Mouse (Mus musculus) mouse trophoblast stem cell (cell line): ENCODE results near the gene Map1b.

Experiments
- in situ Hi-C, 2 experiments: fragments of 300-500 bp; cut with MseI, MboI; formaldehyde crosslinking; loops; 2 replicates in 1 of 2; 3 replicates in 1 of 2; pipeline ENCODE4 v1.15.1; 2025

Gene Map1b

DNA sequence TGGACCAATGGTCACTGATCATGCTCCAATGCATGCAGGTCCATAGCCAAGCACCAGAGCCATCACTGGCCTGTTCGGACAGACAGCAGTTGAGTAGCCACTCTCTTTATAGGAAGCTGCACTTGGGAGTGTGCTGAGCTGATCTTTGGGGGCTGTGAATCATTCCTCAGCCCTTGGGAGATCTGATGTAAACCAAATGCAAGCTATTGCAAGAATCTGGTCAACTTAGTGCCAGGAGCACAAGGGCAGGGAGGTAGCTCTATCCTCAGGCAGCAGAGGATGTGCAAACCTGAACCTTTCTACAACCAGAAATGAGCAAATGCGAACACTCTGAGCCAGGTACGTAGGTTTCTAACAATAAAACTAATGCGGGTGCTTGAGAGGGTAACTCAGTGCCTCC lies 26.3 kb downstream of the Map1b start:
- in situ Hi-C loops: no loop called here

DNA sequence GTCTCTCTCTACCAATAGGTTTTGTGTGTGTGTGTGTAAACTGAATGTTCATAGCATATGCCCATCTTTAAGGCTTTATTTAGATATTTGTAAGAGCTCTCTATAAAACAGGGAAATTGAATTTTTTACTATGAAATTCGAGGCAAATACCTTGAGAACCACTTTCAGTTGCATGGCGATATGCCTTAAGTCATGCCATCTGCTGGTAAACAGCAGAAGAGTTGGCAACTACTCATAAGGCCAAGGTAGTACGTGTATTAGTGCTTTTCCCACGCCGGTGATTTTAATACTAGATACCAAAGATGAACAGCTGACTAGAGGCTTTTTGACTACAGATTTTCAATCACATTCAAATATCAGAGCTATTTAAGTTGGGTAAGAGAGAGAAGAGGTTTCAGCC lies 27.2 kb downstream of the Map1b start:
- in situ Hi-C loops: no loop called here

- in situ Hi-C loops: no loop called here
Observed at GRCm38 (mm10) chr13:99485861-99486260, 30.5 kb downstream of the Map1b start.

GRCm38 (mm10) chr13:99485331-99485733 lies 31.0 kb downstream of the Map1b start:
- in situ Hi-C loops: no loop called here

GRCm38 (mm10) chr13:99484905-99485304 lies 31.4 kb downstream of the Map1b start:
- in situ Hi-C loops: no loop called here

DNA sequence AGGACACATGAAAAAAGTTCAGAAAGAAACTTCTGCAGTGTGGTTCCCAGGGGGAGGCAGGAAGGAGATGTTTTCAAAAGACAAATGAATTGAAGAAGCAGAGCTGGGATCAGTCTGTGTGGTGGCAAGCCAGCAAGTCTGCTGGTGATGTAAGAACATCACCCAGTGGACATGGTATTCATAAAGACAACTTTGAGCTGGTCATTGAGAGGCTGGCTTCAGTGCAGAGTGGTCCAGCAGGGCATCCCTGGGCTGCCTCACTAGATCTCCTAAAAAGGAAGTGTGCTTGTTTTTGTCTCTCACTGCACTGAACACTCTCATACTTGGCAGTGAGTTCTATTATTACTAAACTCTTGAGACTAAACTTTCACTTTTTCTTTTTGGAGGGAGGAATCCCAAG lies 32.9 kb downstream of the Map1b start:
- in situ Hi-C loops: no loop called here

DNA sequence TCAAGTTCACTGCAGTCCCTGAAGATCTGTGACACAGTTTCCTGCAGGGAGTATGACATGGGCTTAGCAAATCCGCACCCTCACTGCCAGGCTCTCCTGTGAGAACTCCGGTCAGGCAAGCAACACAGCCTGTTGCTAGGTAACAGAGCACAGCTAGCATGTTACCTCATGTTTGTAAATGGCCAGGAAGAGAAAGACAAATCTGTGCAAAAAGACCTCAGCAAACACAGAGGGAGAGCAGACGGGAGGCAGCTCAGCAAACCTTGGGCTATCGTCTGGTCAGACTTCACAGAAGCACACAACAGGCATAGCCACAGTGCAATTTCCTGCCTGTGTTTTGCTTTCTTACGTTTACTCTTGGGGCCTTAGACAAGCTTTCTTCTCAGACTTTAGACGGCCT lies 40.9 kb downstream of the Map1b start:
- in situ Hi-C loops: no loop called here

- in situ Hi-C loops: no loop called here
Observed at GRCm38 (mm10) chr13:99475033-99475432, 41.3 kb downstream of the Map1b start.

DNA sequence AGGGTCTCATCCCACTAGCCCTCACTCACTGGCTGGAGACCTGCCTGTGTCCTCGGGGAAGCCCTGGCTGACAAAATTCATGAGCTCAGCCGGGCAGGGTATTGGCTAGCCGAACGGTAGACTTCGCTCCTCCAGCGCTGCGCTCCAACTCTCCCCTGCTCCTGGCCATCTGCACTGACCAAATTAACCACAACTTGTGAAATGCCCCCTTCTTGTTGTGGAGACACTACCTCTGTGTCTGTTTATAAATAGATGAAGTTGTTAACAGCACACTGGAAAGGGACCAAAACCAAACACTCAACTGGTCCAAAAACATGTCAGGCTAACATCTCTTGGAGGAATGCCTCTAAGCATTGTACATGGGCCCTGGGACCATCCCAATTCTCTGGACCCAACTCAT lies 42.2 kb downstream of the Map1b start:
- in situ Hi-C loops: no loop called here

GRCm38 (mm10) chr13:99472028-99472427 lies 44.3 kb downstream of the Map1b start:
- in situ Hi-C loops: no loop called here

GRCm38 (mm10) chr13:99470084-99470483 lies 46.3 kb downstream of the Map1b start:
- in situ Hi-C loops: no loop called here

GRCm38 (mm10) chr13:99468267-99468666 lies 48.1 kb downstream of the Map1b start:
- in situ Hi-C loops: no loop called here

GRCm38 (mm10) chr13:99466811-99467315 lies 49.5 kb downstream of the Map1b start:
- in situ Hi-C loops: no loop called here

DNA sequence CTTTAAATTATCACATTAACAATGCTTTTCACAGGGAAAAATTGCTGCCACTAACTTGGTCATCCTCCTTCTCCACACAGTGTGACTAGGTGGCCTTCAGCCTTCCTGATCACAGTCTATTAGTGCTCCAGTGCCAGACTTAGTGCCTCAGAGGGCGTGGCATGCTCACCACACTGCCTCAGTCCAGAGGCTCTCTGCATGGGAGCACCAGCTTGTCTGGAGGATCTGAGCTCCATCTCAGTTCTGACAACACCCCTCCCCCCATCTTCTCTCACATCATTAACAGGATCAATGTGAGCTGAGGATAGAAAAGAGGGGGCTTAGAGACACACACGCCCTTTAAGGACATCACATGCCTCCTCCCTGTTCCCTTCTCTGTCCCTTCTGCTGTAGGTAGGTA lies 50.3 kb downstream of the Map1b start:
- in situ Hi-C loops: no loop called here

GRCm38 (mm10) chr13:99464551-99464950 lies 51.8 kb downstream of the Map1b start:
- in situ Hi-C loops: no loop called here

DNA sequence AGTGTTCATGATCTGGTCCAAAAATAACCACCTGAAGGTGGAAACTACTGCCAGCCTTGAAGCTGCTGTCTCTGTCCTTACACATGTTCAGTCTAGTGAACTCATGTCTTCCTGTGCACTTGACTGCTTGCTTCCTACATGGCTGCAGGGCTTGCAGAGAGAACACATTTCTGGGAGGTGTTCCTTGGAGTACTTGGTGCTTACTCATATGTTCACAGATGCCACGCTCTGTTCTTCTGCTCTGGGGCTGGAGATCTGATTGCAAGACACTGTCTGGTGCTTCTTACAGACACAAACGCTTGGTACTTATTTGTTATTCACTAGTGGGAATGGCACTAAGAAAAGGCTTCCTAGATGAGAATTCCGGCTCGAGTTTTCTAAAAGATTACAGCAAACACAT lies 54.5 kb downstream of the Map1b start:
- in situ Hi-C loops: no loop called here

GRCm38 (mm10) chr13:99459612-99460011 lies 56.7 kb downstream of the Map1b start:
- in situ Hi-C loops: no loop called here

GRCm38 (mm10) chr13:99458658-99459386 lies 57.5 kb downstream of the Map1b start:
- in situ Hi-C loops: no loop called here

GRCm38 (mm10) chr13:99454977-99455376 lies 61.4 kb downstream of the Map1b start:
- in situ Hi-C loops: no loop called here

DNA sequence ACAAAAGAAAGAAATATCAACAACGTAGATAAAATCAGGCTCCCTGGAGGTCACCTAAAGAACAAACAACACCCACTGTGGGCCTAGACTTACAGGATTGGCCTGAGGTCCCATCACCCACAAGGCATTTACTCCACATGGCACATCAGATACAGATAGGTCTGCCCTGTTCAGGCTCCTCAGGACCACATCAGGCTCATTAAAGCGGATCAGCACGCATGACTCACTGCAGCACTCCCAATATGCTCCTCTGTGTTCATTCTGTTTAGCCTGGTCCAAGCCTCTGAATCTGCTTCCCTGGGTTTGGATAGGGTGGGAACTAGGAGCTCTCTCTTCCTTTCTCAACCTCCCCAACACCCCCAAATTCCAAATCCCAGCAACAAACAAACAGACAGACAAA lies 63.9 kb downstream of the Map1b start:
- in situ Hi-C loops: no loop called here

DNA sequence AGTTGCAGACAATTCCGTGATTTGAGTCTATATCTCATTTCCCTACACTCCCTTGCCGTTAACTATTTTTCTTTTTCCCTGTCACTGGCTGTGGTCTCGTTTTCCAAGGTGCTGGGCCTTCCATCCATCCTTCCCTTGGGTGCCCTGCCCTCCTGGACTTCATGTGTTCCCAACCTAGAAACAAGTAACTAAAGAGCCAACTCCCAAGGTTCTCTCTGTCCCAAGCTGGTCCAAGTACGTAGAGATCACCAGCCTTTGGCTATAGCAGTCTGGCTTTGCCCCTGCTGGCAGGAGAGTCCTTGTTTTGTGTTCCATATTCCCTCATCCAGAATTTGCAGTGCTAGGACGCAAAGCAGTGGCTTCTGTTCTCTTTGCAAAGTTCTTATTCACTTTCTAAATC lies 65.1 kb downstream of the Map1b start:
- in situ Hi-C loops: no loop called here

DNA sequence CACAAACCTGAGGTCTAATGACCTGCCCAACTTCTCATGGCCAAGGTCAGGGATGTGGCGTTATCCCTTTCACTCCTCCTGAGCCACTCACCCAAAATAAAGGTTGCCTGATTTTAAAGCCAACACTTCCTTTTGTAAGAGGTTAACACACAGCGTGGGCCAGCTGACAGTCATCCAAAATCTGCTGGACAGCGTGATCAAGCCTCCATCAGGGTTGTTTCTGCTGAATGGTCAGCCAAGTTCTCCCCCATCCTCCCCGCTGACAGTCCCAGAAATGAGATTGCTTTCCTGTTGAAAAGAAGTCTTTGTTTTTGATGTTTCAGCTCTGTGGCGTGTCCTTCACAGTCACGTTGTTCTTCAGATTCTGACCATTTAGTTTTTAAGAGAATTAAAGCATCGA lies 65.6 kb downstream of the Map1b start:
- in situ Hi-C loops: no loop called here

- in situ Hi-C loops: no loop called here
Observed at GRCm38 (mm10) chr13:99449547-99449946, 66.8 kb downstream of the Map1b start.

- in situ Hi-C loops: no loop called here
Observed at GRCm38 (mm10) chr13:99448278-99448677, 68.1 kb downstream of the Map1b start.
